Mouse (Mus musculus) limb, embryonic 15.5 days (tissue): ENCODE data around the gene Nelfe. TPM values are rescaled to one million over a fixed set of nuclear protein-coding genes. Genes with fewer than 3 reads are reported as not detected.
"Not testable (repeated sequence)": the region's sequence is repeated elsewhere in the genome, so short reads cannot be mapped to it uniquely, and the experiment has no call there.

Experiments
- ATAC-seq: fragments of 200-750 bp; cut with Nextera tagmentation; 2 replicates; pipeline ENCODE4 v1.8.0; 2017; ENCODE audit warnings: low read depth, moderate TSS enrichment; ENCODE audit not compliant: insufficient number of reproducible peaks, low FRiP score, low TSS enrichment
- H3K27ac ChIP-seq: fragments of 300-500 bp; sonication (generic); 2 replicates; pipeline ENCODE4 v1.5.1; 2015; ENCODE audit warnings: moderate library complexity, mild to moderate bottlenecking, inconsistent platforms
- H3K27me3 ChIP-seq: fragments of 300-500 bp; sonication (generic); 2 replicates; pipeline ENCODE4 v1.6.1; 2015; ENCODE audit warnings: inconsistent platforms
- H3K36me3 ChIP-seq: fragments of 300-500 bp; sonication (generic); 2 replicates; pipeline ENCODE4 v1.6.1; 2015; ENCODE audit warnings: inconsistent platforms
- H3K4me1 ChIP-seq: fragments of 300-500 bp; sonication (generic); 2 replicates; pipeline ENCODE4 v1.6.1; 2015; ENCODE audit warnings: inconsistent platforms
- H3K4me2 ChIP-seq: fragments of 300-500 bp; sonication (generic); 2 replicates; pipeline ENCODE4 v1.6.1; 2015; ENCODE audit warnings: mild to moderate bottlenecking, inconsistent platforms
- H3K4me3 ChIP-seq: fragments of 300-500 bp; sonication (generic); 2 replicates; pipeline ENCODE4 v1.5.1; 2015; ENCODE audit warnings: mild to moderate bottlenecking, inconsistent platforms
- H3K9ac ChIP-seq: fragments of 300-500 bp; sonication (generic); 2 replicates; pipeline ENCODE4 v1.6.1; 2015; ENCODE audit warnings: inconsistent platforms
- H3K9me3 ChIP-seq: fragments of 300-500 bp; sonication (generic); 2 replicates; pipeline ENCODE4 v1.6.1; 2016; ENCODE audit warnings: inconsistent platforms
- WGBS: fragments of 180-500 bp; shearing (Covaris S2); methylation state at CpG from one replicate; pipeline ENCODE4 v1.1.7; 2015; 5-methylcytosine and 5-hydroxymethylcytosine counted together
- polyA plus RNA-seq: library from polyadenylated mRNA; unstranded; fragments of >200 nt; fragmentation: Nextera tagmentation; extraction: Ambion mirVana; gene quantifications from 2 replicates; pipeline ENCODE4 v1.2.1, GENCODE M21; 2015

Gene Nelfe
- polyA plus RNA-seq, 1 experiment from 2014 or later: 90.1 TPM

GRCm38 (mm10) chr17:34813747-34814146, 36.4 kb upstream of the Nelfe start:
- H3K9me3 ChIP-seq, H3K27ac ChIP-seq, H3K4me1 ChIP-seq, H3K4me3 ChIP-seq, H3K4me2 ChIP-seq, H3K27me3 ChIP-seq, H3K36me3 ChIP-seq, H3K9ac ChIP-seq, ATAC-seq: not testable (repeated sequence)
- 57% methylated on average over 12 of the region's 12 CpGs for WGBS

GRCm38 (mm10) chr17:34814818-34815370, 35.3 kb upstream of the Nelfe start:
- no peaks in the 10 kb centered on the region for H3K4me1 ChIP-seq
- H3K27ac ChIP-seq: no peak overlapping the region
- H3K9me3 ChIP-seq: no peaks in the 10 kb centered on the region
- ATAC-seq: no peak
- WGBS: 75% methylated on average over 7 of the region's 7 CpGs
- no peak overlapping the region for H3K4me2 ChIP-seq
- no peaks in the 10 kb centered on the region for H3K36me3 ChIP-seq
- no peaks in the 10 kb centered on the region for H3K27me3 ChIP-seq
- no peak overlapping the region for H3K4me3 ChIP-seq
- H3K9ac ChIP-seq: no peak overlapping the region

- not testable (repeated sequence) for H3K27ac ChIP-seq, H3K4me2 ChIP-seq, H3K9ac ChIP-seq, H3K4me1 ChIP-seq, ATAC-seq, H3K4me3 ChIP-seq, H3K9me3 ChIP-seq, H3K27me3 ChIP-seq
- H3K36me3 ChIP-seq: peaks cover 62% of the 10 kb centered on the region
- 94% methylated on average over 1 of the region's 1 CpGs for WGBS
Observed at GRCm38 (mm10) chr17:34830776-34831175, 19.4 kb upstream of the Nelfe start.

- H3K9me3 ChIP-seq: no peaks in the 10 kb centered on the region
- peaks cover 45% of the 10 kb centered on the region for H3K36me3 ChIP-seq
- H3K4me3 ChIP-seq: peak overlapping the region; percentile 81
- peak overlapping the region; percentile 83 for H3K27ac ChIP-seq
- H3K4me2 ChIP-seq: peak overlapping the region; percentile 97
- peaks cover 28% of the 10 kb centered on the region for H3K4me1 ChIP-seq
- H3K9ac ChIP-seq: peak overlapping the region; percentile 70
- 4% methylated on average over 48 of the region's 48 CpGs for WGBS
- no peaks in the 10 kb centered on the region for H3K27me3 ChIP-seq
- ATAC-seq: peak; percentile 40; the same call in 1 of the 2 replicates
Observed at GRCm38 (mm10) chr17:34836155-34836855, 13.9 kb upstream of the Nelfe start.

- Histone ChIP-seq H3K27me3 (no peaks in the 10 kb centered on the region), H3K9ac (peak within 1 kb of the TSS; percentile 70), H3K4me2 (peak within 1 kb of the TSS; percentile 97), H3K36me3 (peaks cover 48% of the 10 kb centered on the region), H3K4me3 (peak within 1 kb of the TSS; percentile 81), H3K9me3 (no peaks in the 10 kb centered on the region), H3K27ac (peak within 1 kb of the TSS; percentile 83), H3K4me1 (peaks cover 28% of the 10 kb centered on the region)
- 0% methylated on average over 40 of the region's 40 CpGs for WGBS
- ATAC-seq: peak; percentile 87
Observed at GRCm38 (mm10) chr17:34836856-34837221, 13.4 kb upstream of the Nelfe start, which contains the start of the genes Stk19 and Dxo. TSS of gene Stk19 (minus strand) at chr17:34836945. TSS of gene Dxo (plus strand) at chr17:34837019.

GRCm38 (mm10) chr17:34837464-34838324, 12.5 kb upstream of the Nelfe start:
- WGBS: 33% methylated on average over 43 of the region's 43 CpGs
- peak overlapping the region; percentile 97 for H3K4me2 ChIP-seq
- no peaks in the 10 kb centered on the region for H3K9me3 ChIP-seq
- H3K4me3 ChIP-seq: peak overlapping the region; percentile 81
- H3K4me1 ChIP-seq: peaks cover 28% of the 10 kb centered on the region
- no peak for ATAC-seq
- H3K9ac ChIP-seq: peak overlapping the region; percentile 70
- H3K27ac ChIP-seq: peak overlapping the region; percentile 83
- H3K27me3 ChIP-seq: no peaks in the 10 kb centered on the region
- peaks cover 51% of the 10 kb centered on the region for H3K36me3 ChIP-seq

GRCm38 (mm10) chr17:34838785-34839184, 11.4 kb upstream of the Nelfe start:
- Histone ChIP-seq H3K4me2 (0 out of 2 replicates have a peak overlapping the region, but pooled peaks have one; percentile 12), H3K36me3 (peaks cover 52% of the 10 kb centered on the region), H3K4me1 (peaks cover 28% of the 10 kb centered on the region), H3K27me3 (no peaks in the 10 kb centered on the region), H3K9ac (no peak overlapping the region), H3K9me3 (no peaks in the 10 kb centered on the region), H3K27ac (no peak overlapping the region), H3K4me3 (no peak overlapping the region)
- WGBS: 91% methylated on average over 7 of the region's 7 CpGs
- no peak for ATAC-seq

- no peak overlapping the region for H3K4me2 ChIP-seq
- H3K36me3 ChIP-seq: peaks cover 72% of the 10 kb centered on the region
- no peak for ATAC-seq
- no peaks in the 10 kb centered on the region for H3K9me3 ChIP-seq
- H3K27ac ChIP-seq: no peak overlapping the region
- H3K27me3 ChIP-seq: no peaks in the 10 kb centered on the region
- no peak overlapping the region for H3K4me3 ChIP-seq
- 85% methylated on average over 6 of the region's 6 CpGs for WGBS
- no peak overlapping the region for H3K9ac ChIP-seq
- peaks cover 24% of the 10 kb centered on the region for H3K4me1 ChIP-seq
Observed at GRCm38 (mm10) chr17:34840736-34841307, 9.4 kb upstream of the Nelfe start.

GRCm38 (mm10) chr17:34844884-34845283, 5.3 kb upstream of the Nelfe start:
- no peak for ATAC-seq
- Histone ChIP-seq H3K27ac (no peak overlapping the region), H3K4me3 (no peak overlapping the region), H3K27me3 (no peaks in the 10 kb centered on the region), H3K36me3 (peaks cover 82% of the 10 kb centered on the region), H3K4me2 (no peak overlapping the region), H3K9me3 (no peaks in the 10 kb centered on the region), H3K4me1 (peaks cover 6% of the 10 kb centered on the region), H3K9ac (no peak overlapping the region)
- WGBS: 95% methylated on average over 13 of the region's 13 CpGs

GRCm38 (mm10) chr17:34847192-34847591, 3.0 kb upstream of the Nelfe start:
- no peak overlapping the region for H3K4me2 ChIP-seq
- WGBS: 90% methylated on average over 6 of the region's 6 CpGs
- no peak overlapping the region for H3K9ac ChIP-seq
- H3K4me3 ChIP-seq: no peak overlapping the region
- H3K36me3 ChIP-seq: peaks cover 60% of the 10 kb centered on the region
- H3K27ac ChIP-seq: no peak overlapping the region
- no peaks in the 10 kb centered on the region for H3K9me3 ChIP-seq
- peaks cover 21% of the 10 kb centered on the region for H3K4me1 ChIP-seq
- H3K27me3 ChIP-seq: no peaks in the 10 kb centered on the region
- ATAC-seq: no peak

- no peak overlapping the region for H3K27ac ChIP-seq
- no peak overlapping the region for H3K4me3 ChIP-seq
- 88% methylated on average over 7 of the region's 7 CpGs for WGBS
- no peak overlapping the region for H3K4me2 ChIP-seq
- no peaks in the 10 kb centered on the region for H3K9me3 ChIP-seq
- H3K36me3 ChIP-seq: peaks cover 60% of the 10 kb centered on the region
- no peak overlapping the region for H3K9ac ChIP-seq
- ATAC-seq: no peak
- H3K27me3 ChIP-seq: no peaks in the 10 kb centered on the region
- H3K4me1 ChIP-seq: peaks cover 21% of the 10 kb centered on the region
Observed at GRCm38 (mm10) chr17:34847615-34848014, 2.6 kb upstream of the Nelfe start.
